Mouse (Mus musculus): ENCODE measurements around the gene Grap2. TPM values are rescaled to one million over a fixed set of nuclear protein-coding genes. Genes with fewer than 3 reads are reported as not detected.

The Grap2 gene
- polyA plus RNA-seq, 1 experiment: not detected

- H3K36me3 ChIP-seq (ENCODE audit: control insufficient read depth, insufficient read depth): no peaks in the 10 kb centered on the region
- H3ac ChIP-seq (ENCODE audit: control insufficient read depth, insufficient read length): no peak overlapping the region
- no peaks in the 10 kb centered on the region for H3K79me2 ChIP-seq (ENCODE audit: control insufficient read depth, insufficient read depth)
- TF ChIP-seq TCF3 (IDR thresholded peaks at IDR 0.05; ENCODE audit: insufficient read length, low read depth): no peak
- no peak for TF ChIP-seq MYOD1 (IDR thresholded peaks at IDR 0.05; ENCODE audit: control insufficient read depth in 1 of 3, insufficient read length in 2 of 3, low read depth in 2 of 3)
- TF ChIP-seq MYOG (IDR thresholded peaks at IDR 0.05; ENCODE audit: control insufficient read depth in 1 of 3, insufficient read depth in 1 of 3, insufficient read length in 2 of 3, low read depth in 2 of 3): no peak
- no peak for TF ChIP-seq MAX (IDR thresholded peaks at IDR 0.05; ENCODE audit: low read depth)
- no peak for TF ChIP-seq POLR2A (IDR thresholded peaks at IDR 0.05; ENCODE audit: insufficient read length, low read depth)
- no peak for TF ChIP-seq POLR2AphosphoS2 (IDR thresholded peaks at IDR 0.05; ENCODE audit: insufficient read length, low read depth)
- no peak for TF ChIP-seq CEBPB (IDR thresholded peaks at IDR 0.05; ENCODE audit: insufficient read depth, poor library complexity, severe bottlenecking)
- no peak for TF ChIP-seq E2F4 (IDR thresholded peaks at IDR 0.05; ENCODE audit: insufficient read depth)
- no peak overlapping the region for H3K4me3 ChIP-seq
- no peak overlapping the region for H3K4me2 ChIP-seq (ENCODE audit: low read depth)
- H3K27me3 ChIP-seq (ENCODE audit: control insufficient read depth, insufficient read depth, insufficient read length): peaks cover 29% of the 10 kb centered on the region
Measured at GRCm38 (mm10) chr15:80613904-80614303, 41.5 kb downstream of the Grap2 start.

GRCm38 (mm10) chr15:80614500-80615289 is 42.3 kb downstream of the Grap2 start:
- no peak for TF ChIP-seq REST (IDR thresholded peaks at IDR 0.05; ENCODE audit: insufficient read depth, insufficient read length)
- TF ChIP-seq MYOG (IDR thresholded peaks at IDR 0.05; ENCODE audit: control insufficient read depth in 1 of 3, insufficient read depth in 1 of 3, insufficient read length in 2 of 3, low read depth in 2 of 3): no peak
- no peak for TF ChIP-seq TCF12 (IDR thresholded peaks at IDR 0.05; ENCODE audit: insufficient read depth, poor library complexity, severe bottlenecking)
- no peak for TF ChIP-seq POLR2AphosphoS2 (IDR thresholded peaks at IDR 0.05; ENCODE audit: insufficient read length, low read depth)
- TF ChIP-seq USF1 (IDR thresholded peaks at IDR 0.05; ENCODE audit: low read depth): no peak
- TF ChIP-seq MAX (IDR thresholded peaks at IDR 0.05; ENCODE audit: low read depth): no peak
- TF ChIP-seq MYOD1 (IDR thresholded peaks at IDR 0.05; ENCODE audit: control insufficient read depth in 1 of 3, insufficient read length in 2 of 3, low read depth in 2 of 3): no peak
- TF ChIP-seq CEBPB (IDR thresholded peaks at IDR 0.05; ENCODE audit: insufficient read depth, poor library complexity, severe bottlenecking): no peak
- TF ChIP-seq SRF (IDR thresholded peaks at IDR 0.05; ENCODE audit: control insufficient read depth, insufficient read length, low read depth): no peak
- TF ChIP-seq E2F4 (IDR thresholded peaks at IDR 0.05; ENCODE audit: insufficient read depth): no peak
- TF ChIP-seq TCF3 (IDR thresholded peaks at IDR 0.05; ENCODE audit: insufficient read length, low read depth): no peak
- TF ChIP-seq POLR2A (IDR thresholded peaks at IDR 0.05; ENCODE audit: insufficient read length, low read depth): no peak
- peaks cover 32% of the 10 kb centered on the region for H3K27me3 ChIP-seq (ENCODE audit: control insufficient read depth, insufficient read depth, insufficient read length)
- no peaks in the 10 kb centered on the region for H3K36me3 ChIP-seq (ENCODE audit: control insufficient read depth, insufficient read depth)
- no peak overlapping the region for H3K4me3 ChIP-seq
- no peak overlapping the region for H3ac ChIP-seq (ENCODE audit: control insufficient read depth, insufficient read length)
- no peak overlapping the region for H3K4me2 ChIP-seq (ENCODE audit: low read depth)
- H3K79me2 ChIP-seq (ENCODE audit: control insufficient read depth, insufficient read depth): no peaks in the 10 kb centered on the region

DNA sequence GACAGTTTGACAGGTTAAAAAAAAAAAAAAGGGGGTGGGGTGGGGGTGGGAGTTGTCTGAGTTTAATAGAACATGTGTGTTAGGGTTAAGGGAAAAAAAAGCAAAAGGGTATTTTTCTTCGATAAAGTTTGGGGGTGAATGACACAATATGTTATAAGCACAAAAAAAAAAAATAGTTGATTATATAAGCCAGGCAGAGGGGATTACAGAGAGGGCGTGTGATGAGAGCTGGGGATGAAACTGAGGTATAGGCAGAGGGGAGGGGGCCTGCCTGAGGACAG is 42.8 kb downstream of the Grap2 start:
- no peak overlapping the region for H3K4me3 ChIP-seq
- H3K4me2 ChIP-seq (ENCODE audit: low read depth): no peak overlapping the region
- TF ChIP-seq POLR2AphosphoS2 (IDR thresholded peaks at IDR 0.05; ENCODE audit: insufficient read length, low read depth): no peak
- no peak for TF ChIP-seq REST (IDR thresholded peaks at IDR 0.05; ENCODE audit: insufficient read depth, insufficient read length)
- no peak for TF ChIP-seq MYOD1 (IDR thresholded peaks at IDR 0.05; ENCODE audit: control insufficient read depth in 1 of 3, insufficient read length in 2 of 3, low read depth in 2 of 3)
- no peak for TF ChIP-seq TCF12 (IDR thresholded peaks at IDR 0.05; ENCODE audit: insufficient read depth, poor library complexity, severe bottlenecking)
- TF ChIP-seq POLR2A (IDR thresholded peaks at IDR 0.05; ENCODE audit: insufficient read length, low read depth): no peak
- TF ChIP-seq E2F4 (IDR thresholded peaks at IDR 0.05; ENCODE audit: insufficient read depth): no peak
- TF ChIP-seq TCF3 (IDR thresholded peaks at IDR 0.05; ENCODE audit: insufficient read length, low read depth): no peak
- no peak for TF ChIP-seq USF1 (IDR thresholded peaks at IDR 0.05; ENCODE audit: low read depth)
- no peak for TF ChIP-seq CEBPB (IDR thresholded peaks at IDR 0.05; ENCODE audit: insufficient read depth, poor library complexity, severe bottlenecking)
- no peak for TF ChIP-seq MAX (IDR thresholded peaks at IDR 0.05; ENCODE audit: low read depth)
- no peak for TF ChIP-seq SRF (IDR thresholded peaks at IDR 0.05; ENCODE audit: control insufficient read depth, insufficient read length, low read depth)
- TF ChIP-seq MYOG (IDR thresholded peaks at IDR 0.05; ENCODE audit: control insufficient read depth in 1 of 3, insufficient read depth in 1 of 3, insufficient read length in 2 of 3, low read depth in 2 of 3): no peak
- H3ac ChIP-seq (ENCODE audit: control insufficient read depth, insufficient read length): no peak overlapping the region
- H3K79me2 ChIP-seq (ENCODE audit: control insufficient read depth, insufficient read depth): no peaks in the 10 kb centered on the region
- no peaks in the 10 kb centered on the region for H3K36me3 ChIP-seq (ENCODE audit: control insufficient read depth, insufficient read depth)
- peaks cover 30% of the 10 kb centered on the region for H3K27me3 ChIP-seq (ENCODE audit: control insufficient read depth, insufficient read depth, insufficient read length)

- TF ChIP-seq CEBPB (IDR thresholded peaks at IDR 0.05; ENCODE audit: insufficient read depth, poor library complexity, severe bottlenecking) (no peak), USF1 (IDR thresholded peaks at IDR 0.05; ENCODE audit: low read depth) (no peak)
- H3ac ChIP-seq (ENCODE audit: control insufficient read depth, insufficient read length): no peak overlapping the region
- no peaks in the 10 kb centered on the region for H3K79me2 ChIP-seq (ENCODE audit: control insufficient read depth, insufficient read depth)
- no peak overlapping the region for H3K4me3 ChIP-seq
- peaks cover 34% of the 10 kb centered on the region for H3K27me3 ChIP-seq (ENCODE audit: control insufficient read depth, insufficient read depth, insufficient read length)
- no peak overlapping the region for H3K4me2 ChIP-seq (ENCODE audit: low read depth)
- no peaks in the 10 kb centered on the region for H3K36me3 ChIP-seq (ENCODE audit: control insufficient read depth, insufficient read depth)
Measured at GRCm38 (mm10) chr15:80615636-80616383, 43.4 kb downstream of the Grap2 start.

All from myocyte (in vitro differentiated cells).